Mouse (Mus musculus) embryonic fibroblast, embryonic 13.5 days (primary cell): Measurements from ENCODE around the gene Fiz1. TPM values are rescaled to one million over a fixed set of nuclear protein-coding genes. Genes with fewer than 3 reads are reported as not detected.

ENCODE experiments used
- H3K27ac ChIP-seq: 2 replicates; pipeline ENCODE4 v1.5.1; 2012; ENCODE audit warnings: low read length, control low read depth, inconsistent platforms; ENCODE audit not compliant: insufficient read depth
- H3K4me1 ChIP-seq: 2 replicates; pipeline ENCODE4 v1.6.1; 2011; ENCODE audit warnings: low read length; ENCODE audit not compliant: control insufficient read depth, insufficient read depth
- H3K4me3 ChIP-seq: 2 replicates; pipeline ENCODE4 v1.5.1; 2011; ENCODE audit warnings: mild to moderate bottlenecking, control low read depth, low read length; ENCODE audit not compliant: insufficient read depth
- CTCF ChIP-seq: IDR thresholded peaks from 2 replicates; pipeline ENCODE4 v1.5.1; 2011; ENCODE audit warnings: mild to moderate bottlenecking, control low read depth, low read length, moderate library complexity, borderline replicate concordance; ENCODE audit not compliant: insufficient read depth
- POLR2A ChIP-seq: IDR thresholded peaks from 2 replicates; pipeline ENCODE4 v1.6.1; 2011; ENCODE audit warnings: low read depth, mild to moderate bottlenecking, control low read depth, low read length, moderate library complexity
- polyA plus RNA-seq: library from polyadenylated mRNA; stranded (reverse); fragments of >200 nt; gene quantifications from 2 replicates; pipeline ENCODE4 v1.2.4, GENCODE M21; 2011; ENCODE audit warnings: low read depth; ENCODE audit not compliant: missing spikeins, insufficient read length

Gene Fiz1
- polyA plus RNA-seq = 23.6 and 27.5 TPM in 2 replicates

DNA sequence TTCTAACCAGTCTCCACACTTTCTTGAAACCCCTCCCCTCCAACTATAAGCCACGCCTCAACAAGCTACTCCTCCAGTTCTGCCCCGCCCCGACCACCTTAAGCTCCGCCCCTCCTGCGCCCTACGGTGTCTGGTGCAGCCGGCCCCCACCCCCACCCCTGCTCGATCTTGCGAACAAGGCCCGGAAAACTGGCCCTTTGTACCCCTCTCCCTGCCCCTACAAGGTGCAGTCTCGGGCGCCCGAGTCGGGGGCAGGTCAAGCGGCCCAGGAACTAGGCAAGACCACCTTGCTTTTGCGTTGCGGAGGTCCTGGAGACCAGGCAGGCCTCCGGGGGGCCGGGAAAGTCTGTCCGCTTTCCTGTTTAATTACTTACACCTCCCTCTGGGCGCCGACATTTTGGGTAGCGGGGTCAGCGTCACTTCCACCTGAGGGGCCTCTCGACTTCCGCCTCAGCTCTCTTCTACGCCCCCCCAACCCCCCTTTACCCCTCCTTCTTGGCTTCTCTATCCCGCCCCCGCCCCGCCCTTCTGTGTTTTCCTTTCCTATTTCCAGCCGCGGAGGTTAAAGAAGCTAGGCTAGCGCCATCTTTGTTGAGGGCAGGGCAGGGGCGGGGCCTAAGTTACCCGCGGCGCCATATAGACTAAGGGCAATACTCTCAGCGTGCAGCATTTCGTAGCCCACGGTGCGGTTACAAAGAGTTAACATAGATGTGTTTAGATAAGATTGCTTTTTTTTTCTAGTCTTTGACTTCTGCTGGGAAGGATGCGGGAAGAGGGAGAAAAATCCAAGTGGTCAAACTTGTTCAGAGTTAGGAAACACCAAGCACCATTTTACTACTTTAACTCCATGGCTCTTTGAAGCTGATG, at the start of gene Fiz1, which contains the start of gene Zfp524:
Gene Fiz1, minus strand, starts transcription at position 447 of the 867 bp plus-strand sequence.
Gene Zfp524, plus strand, starts transcription at position 165 of the 867 bp plus-strand sequence.
- peaks cover 2% of the 10 kb centered on the region; the same call in 1 of the 2 replicates for H3K4me1 ChIP-seq
- peak within 1 kb of the TSS; percentile 90 for H3K4me3 ChIP-seq
- peak within 1 kb of the TSS; percentile 99 for H3K27ac ChIP-seq
- peak; percentile 12; the same call in 1 of the 2 replicates for TF ChIP-seq POLR2A
- TF ChIP-seq CTCF = no peak

DNA sequence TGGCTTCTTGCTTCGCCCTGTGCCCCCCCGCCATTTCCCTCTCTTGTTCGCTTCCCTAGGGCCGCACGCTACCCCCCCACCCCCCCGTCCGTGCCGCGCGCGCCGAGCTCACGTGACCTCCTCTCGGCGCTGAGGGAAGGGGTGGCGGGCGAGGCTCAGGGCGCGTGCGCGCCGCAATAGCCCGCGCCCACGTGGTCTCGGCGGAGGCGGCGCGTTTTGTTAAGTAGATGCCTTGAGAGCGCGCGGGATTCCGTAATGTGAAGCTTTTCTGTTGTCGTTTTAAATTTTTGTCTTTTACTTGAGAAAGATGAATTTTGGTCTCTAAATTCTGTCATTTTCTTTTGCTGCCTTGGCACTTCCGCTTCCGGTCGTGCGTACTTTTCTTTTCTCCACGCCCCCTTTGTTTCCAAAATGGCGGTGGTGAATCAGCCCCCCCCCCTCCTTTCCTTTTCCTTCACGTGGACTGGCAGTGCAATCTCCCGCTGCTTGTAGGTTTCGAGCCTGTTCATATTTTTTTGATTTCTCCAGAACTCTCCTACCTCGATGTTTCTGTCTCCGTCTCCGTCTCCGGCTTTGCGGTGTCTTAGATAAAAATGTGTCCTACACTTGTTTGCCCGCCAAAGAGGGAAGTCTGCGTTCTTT, 48.0 kb upstream of the Fiz1 start:
- H3K27ac ChIP-seq = peak overlapping the region; percentile 95

DNA sequence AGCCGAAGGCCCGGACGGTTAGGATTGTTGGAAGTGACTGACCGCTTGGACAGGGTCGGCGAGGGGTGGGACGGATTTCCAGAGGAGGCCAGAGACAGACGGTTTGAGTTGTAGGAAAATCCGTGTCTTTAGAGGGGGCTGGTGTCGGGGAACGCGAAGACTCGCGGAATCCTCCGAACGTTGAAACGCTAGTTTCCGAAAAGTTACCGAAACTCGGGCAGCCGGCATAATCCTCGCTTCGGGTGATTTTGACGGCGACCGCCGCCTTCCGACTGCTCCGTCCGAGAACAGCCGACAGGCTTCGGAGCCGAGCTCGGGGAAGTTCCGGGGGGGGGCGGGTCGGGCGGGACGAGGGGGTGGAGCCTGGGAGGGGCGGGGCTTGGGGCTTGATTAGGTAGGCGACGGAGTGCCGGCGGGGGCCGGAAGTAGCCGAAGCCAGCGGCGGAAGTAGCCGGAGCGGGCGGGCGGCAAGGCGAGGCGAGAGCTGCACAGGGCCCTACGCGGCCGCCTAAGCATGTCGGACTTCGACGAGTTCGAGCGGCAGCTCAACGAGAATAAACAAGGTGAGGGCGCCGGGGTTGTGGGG, 47.4 kb upstream of the Fiz1 start, which contains the start of gene U2af2:
Gene U2af2, plus strand, starts transcription at position 370 of the 586 bp plus-strand sequence.
- H3K4me3 ChIP-seq = peak within 1 kb of the TSS; percentile 96
- peak within 1 kb of the TSS; percentile 99 for H3K27ac ChIP-seq
- H3K4me1 ChIP-seq = 0 out of 2 replicates have a peak, but pooled peaks cover 2% of the 10 kb centered on the region
- peak; percentile 65 for TF ChIP-seq POLR2A
- no peak for TF ChIP-seq CTCF

More for the DNA sequence above, 48.0 kb upstream of the Fiz1 start:
- H3K4me3 ChIP-seq = peak overlapping the region; percentile 96
- 0 out of 2 replicates have a peak, but pooled peaks cover 2% of the 10 kb centered on the region for H3K4me1 ChIP-seq
- TF ChIP-seq POLR2A (0 out of 2 replicates have a peak, but pooled peaks have one; percentile 37), CTCF (no peak)

DNA sequence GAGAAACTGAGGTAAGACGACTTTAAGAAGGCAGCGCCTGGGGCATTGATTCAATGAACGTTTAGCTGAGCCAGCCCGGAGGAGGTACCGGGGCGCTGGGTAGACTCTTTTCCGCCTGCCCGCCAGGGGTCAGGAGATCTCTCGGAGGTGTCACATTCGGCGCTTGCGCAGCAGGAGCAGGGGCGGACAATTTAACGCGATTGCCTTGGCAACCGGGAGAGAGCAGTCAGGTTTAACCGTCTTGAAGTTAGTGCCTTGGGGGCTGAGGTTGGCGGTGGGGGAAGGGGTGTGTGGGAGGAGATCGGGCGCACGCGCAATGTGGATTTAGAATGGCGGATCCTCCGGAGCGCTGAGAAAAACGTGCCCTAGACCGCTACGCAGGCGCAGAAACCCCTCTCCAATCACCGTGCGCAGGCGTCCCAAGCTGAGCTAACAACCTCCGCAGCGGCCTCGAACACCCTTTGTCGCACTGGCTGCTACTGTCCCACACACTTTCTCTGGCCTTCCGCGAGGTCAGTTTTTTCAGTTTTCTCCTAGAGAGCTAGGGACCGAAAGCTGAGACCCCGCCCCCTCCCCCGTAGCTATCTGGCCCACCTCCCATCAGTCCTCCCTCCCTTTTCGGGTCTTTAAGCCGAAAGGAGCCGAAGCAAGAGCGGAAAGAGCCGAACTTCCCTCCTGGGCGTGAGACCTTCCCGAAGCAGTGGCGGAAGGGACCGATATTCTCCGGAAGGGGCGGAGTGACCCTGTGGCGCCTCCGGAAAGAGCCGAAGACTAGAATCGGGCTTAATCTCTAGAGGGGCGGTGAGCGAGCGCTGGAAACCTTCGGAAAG, 46.7 kb upstream of the Fiz1 start:
- Histone ChIP-seq H3K27ac (peak overlapping the region; percentile 99), H3K4me3 (peak overlapping the region; percentile 68), H3K4me1 (no peaks in the 10 kb centered on the region)
- 0 out of 2 replicates have a peak, but pooled peaks have one; percentile 23 for TF ChIP-seq CTCF
- TF ChIP-seq POLR2A = peak; percentile 57

DNA sequence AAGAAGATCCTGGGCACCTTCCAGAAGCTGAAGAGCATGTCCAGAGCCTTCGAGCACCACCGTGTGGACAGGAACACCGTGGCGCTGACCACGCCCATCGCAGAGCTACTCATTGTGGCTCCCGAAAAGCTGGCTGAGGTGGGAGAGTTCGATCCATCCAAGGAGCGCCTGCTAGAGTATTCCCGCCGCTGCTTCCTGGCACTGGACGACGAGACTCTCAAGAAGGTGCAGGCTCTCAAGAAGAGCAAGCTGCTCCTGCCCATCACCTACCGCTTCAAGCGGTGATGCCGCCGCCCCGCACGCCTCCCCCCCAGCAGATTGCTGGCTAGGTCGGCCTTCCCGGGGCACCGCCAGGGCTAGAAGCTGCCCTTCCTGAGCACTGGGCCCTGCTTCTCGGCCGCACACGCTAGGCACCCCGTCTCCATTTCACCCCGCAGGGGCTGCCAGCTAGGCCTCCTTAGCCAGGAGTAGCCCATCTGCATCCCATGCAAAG, 45.8 kb upstream of the Fiz1 start:
- H3K4me1 ChIP-seq = no peaks in the 10 kb centered on the region
- peak overlapping the region; percentile 99 for H3K27ac ChIP-seq
- H3K4me3 ChIP-seq = peak overlapping the region; percentile 68
- TF ChIP-seq POLR2A (0 out of 2 replicates have a peak, but pooled peaks have one; percentile 41), CTCF (peak; percentile 91)

DNA sequence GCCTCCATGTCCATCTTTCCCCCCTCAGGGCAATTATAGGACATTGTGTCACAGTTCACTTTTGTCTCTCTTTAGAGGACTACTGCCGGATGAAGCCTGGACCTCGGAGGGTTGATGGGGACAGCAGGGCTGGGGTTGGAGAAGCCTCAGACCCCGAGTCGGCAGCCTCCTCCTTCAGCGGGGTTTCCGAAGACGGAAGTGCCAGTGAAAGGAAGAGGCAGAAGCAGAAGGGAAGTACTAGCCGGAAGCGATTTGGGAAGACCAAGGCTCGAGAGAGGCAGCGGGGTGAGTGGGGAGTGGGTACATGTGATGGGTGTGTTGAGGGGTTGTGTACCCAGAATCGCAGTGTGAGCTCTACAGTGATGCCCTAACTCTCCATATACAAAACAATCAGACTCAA, 44.9 kb upstream of the Fiz1 start:
- no peak for TF ChIP-seq POLR2A
- TF ChIP-seq CTCF = no peak
- no peak overlapping the region for H3K4me3 ChIP-seq
- H3K4me1 ChIP-seq = no peaks in the 10 kb centered on the region
- H3K27ac ChIP-seq = no peak overlapping the region

DNA sequence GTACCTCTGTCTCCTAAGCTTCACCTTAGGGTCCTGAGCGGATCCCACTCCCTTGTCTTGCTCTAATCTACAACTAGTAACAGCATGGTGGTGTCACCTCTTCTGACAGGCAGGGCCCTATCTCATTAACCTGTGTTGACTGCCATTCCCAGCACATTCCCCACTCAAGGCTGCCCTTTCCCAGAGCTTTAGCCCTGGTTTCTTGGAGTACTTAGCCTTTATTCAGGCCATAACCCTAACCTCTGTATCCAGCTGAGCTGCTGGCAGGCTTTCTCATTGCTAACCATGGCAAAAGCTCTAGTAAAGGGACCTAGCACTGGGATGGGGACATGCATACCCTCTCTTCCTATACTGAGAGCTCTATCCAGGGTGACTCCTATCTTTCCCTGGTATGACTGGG, 44.1 kb upstream of the Fiz1 start:
- TF ChIP-seq POLR2A (no peak), CTCF (no peak)
- H3K4me3 ChIP-seq = no peak overlapping the region
- H3K4me1 ChIP-seq = no peaks in the 10 kb centered on the region
- H3K27ac ChIP-seq = no peak overlapping the region

DNA sequence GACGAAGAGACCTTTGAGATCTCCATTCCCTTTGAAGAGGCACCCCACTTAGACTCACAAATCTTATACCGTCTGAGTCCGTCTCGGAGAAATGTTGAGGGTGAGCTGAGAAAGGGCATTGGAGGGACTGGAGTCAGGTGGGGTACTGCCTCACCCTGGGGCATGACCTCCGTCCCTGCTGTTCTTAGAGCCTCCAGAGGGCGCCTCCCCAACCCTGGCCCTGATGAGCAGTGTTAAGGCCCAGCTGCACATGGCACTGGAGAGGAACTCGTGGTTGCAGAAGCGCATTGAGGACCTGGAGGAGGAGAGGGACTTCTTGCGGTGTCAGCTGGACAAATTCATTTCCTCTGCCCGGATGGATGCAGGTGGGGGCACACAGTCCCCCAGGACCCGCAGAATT, 43.3 kb upstream of the Fiz1 start:
- Histone ChIP-seq H3K4me1 (no peaks in the 10 kb centered on the region), H3K27ac (no peak overlapping the region), H3K4me3 (no peak overlapping the region)
- no peak for TF ChIP-seq POLR2A
- TF ChIP-seq CTCF = no peak
